Mouse (Mus musculus) midbrain, embryonic 12.5 days (tissue): ENCODE results near the gene 6030468B19Rik. TPM values are rescaled to one million over a fixed set of nuclear protein-coding genes. Genes with fewer than 3 reads are reported as not detected.

Experiments used
- ATAC-seq: fragments of 200-750 bp; cut with Nextera tagmentation; 2 replicates; pipeline ENCODE4 v1.8.0; 2017; ENCODE audit warnings: low read depth, moderate TSS enrichment, moderate library complexity; ENCODE audit not compliant: low FRiP score
- H3K27ac ChIP-seq: fragments of 300-500 bp; sonication (generic); replicated peaks from 2 replicates; pipeline ENCODE4 v1.5.1; 2016; ENCODE audit warnings: mild to moderate bottlenecking
- H3K27me3 ChIP-seq: fragments of 300-500 bp; sonication (generic); 2 replicates; pipeline ENCODE4 v1.6.1; 2016; ENCODE audit warnings: mild to moderate bottlenecking
- H3K36me3 ChIP-seq: fragments of 300-500 bp; sonication (generic); 2 replicates; pipeline ENCODE4 v1.6.1; 2016
- H3K4me1 ChIP-seq: fragments of 300-500 bp; sonication (generic); 2 replicates; pipeline ENCODE4 v1.6.1; 2016
- H3K4me2 ChIP-seq: fragments of 300-500 bp; sonication (generic); replicated peaks from 2 replicates; pipeline ENCODE4 v1.6.1; 2016; ENCODE audit warnings: mild to moderate bottlenecking, moderate library complexity
- H3K4me3 ChIP-seq: fragments of 300-500 bp; sonication (generic); 2 replicates; pipeline ENCODE4 v1.5.1; 2016; ENCODE audit warnings: mild to moderate bottlenecking
- H3K9ac ChIP-seq: fragments of 300-500 bp; sonication (generic); replicated peaks from 2 replicates; pipeline ENCODE4 v1.6.1; 2016; ENCODE audit warnings: mild to moderate bottlenecking, moderate library complexity
- H3K9me3 ChIP-seq: fragments of 300-500 bp; sonication (generic); 2 replicates; pipeline ENCODE4 v1.6.1; 2016; ENCODE audit warnings: mild to moderate bottlenecking
- WGBS: fragments of 180-500 bp; shearing (Covaris S2); methylation state at CpG from one replicate; pipeline ENCODE4 v1.1.7; 2016; 5-methylcytosine and 5-hydroxymethylcytosine counted together
- polyA plus RNA-seq: library from polyadenylated mRNA; unstranded; fragments of >200 nt; fragmentation: Nextera tagmentation; extraction: Ambion mirVana; gene quantifications from 2 replicates; pipeline ENCODE4 v1.2.1, GENCODE M21; 2016

6030468B19Rik gene
- polyA plus RNA-seq, 1 experiment from 2014 or later = 0.28 TPM

DNA sequence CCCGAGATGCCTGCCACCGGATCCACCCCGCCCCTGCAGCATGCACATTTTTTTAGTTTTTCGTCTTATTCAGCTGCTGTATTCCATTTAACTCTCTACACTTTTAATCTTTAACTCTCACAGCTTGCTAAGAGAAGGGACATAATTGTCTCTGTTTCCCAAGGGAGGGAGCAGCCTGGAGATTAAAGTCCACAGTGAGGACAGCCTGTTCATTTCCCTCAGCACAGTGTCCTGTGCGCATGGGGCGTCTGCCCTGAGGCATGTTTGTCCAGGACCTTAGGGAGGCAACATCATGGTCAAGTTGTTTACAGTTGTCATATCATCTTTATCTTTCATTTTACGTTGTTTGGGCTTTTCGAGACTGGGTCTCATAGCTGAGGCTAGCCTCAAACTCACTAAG is 36.6 kb downstream of the 6030468B19Rik start:
- H3K4me2 ChIP-seq = no peak overlapping the region
- no peak for ATAC-seq
- no peak overlapping the region for H3K4me3 ChIP-seq
- 93% methylated on average over 8 of the region's 8 CpGs for WGBS
- no peaks in the 10 kb centered on the region for H3K36me3 ChIP-seq
- H3K27ac ChIP-seq = no peak overlapping the region
- peaks cover 12% of the 10 kb centered on the region for H3K4me1 ChIP-seq
- no peaks in the 10 kb centered on the region for H3K9me3 ChIP-seq
- no peak overlapping the region for H3K9ac ChIP-seq
- H3K27me3 ChIP-seq = no peaks in the 10 kb centered on the region

DNA sequence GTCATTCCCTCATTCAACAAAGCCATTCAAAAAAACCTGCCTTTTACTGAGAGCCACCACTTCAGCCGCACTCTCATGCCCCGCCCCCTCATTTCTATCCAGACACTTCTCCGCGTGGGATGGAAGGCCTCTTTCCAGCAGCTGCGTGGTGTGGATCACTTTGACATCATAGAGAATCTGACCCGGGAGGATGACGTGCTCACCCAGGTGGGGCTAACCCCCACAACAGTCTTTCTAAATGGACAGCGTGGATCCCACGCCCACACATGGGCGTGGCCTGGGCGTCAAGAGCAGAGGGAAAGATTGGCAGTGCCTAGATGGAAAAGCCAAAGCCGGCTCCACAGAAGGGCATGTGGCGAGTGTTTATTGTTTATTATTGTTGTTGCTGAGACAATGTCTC is 38.8 kb downstream of the 6030468B19Rik start:
- peak; percentile 38; the same call in 1 of the 2 replicates for ATAC-seq

DNA sequence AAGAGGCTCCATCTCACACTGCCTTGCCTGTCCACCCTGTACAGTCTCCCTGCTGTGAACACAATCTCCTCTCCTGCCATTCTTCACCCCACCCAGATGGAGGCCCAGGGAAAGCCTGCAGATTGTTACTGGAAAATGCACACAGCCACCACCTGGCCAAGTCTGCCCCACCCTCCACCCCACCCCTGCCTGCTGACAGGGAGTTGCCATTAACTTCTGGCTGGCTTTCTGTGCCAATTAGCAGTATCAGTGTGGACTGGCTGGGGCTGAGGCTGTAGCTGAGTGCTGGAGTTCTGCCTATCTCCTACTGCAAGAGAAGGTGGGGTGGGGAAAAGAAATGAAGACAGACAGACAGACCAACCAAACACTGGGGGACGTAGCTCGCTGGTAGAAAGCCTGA is 41.1 kb downstream of the 6030468B19Rik start:
- Histone ChIP-seq H3K9me3 (no peaks in the 10 kb centered on the region), H3K4me2 (no peak overlapping the region), H3K4me3 (no peak overlapping the region), H3K4me1 (no peaks in the 10 kb centered on the region; the same call in 1 of the 2 replicates), H3K36me3 (no peaks in the 10 kb centered on the region), H3K9ac (no peak overlapping the region), H3K27me3 (no peaks in the 10 kb centered on the region), H3K27ac (no peak overlapping the region; the same call in 1 of the 2 replicates)
- ATAC-seq = no peak
- 60% methylated on average over 2 of the region's 2 CpGs for WGBS

More for the DNA sequence above, 38.8 kb downstream of the 6030468B19Rik start:
- Histone ChIP-seq H3K27me3 (no peaks in the 10 kb centered on the region), H3K36me3 (no peaks in the 10 kb centered on the region), H3K9ac (no peak overlapping the region), H3K27ac (no peak overlapping the region), H3K9me3 (no peaks in the 10 kb centered on the region), H3K4me1 (peaks cover 9% of the 10 kb centered on the region), H3K4me3 (0 out of 2 replicates have a peak overlapping the region, but pooled peaks have one; percentile 2), H3K4me2 (peak overlapping the region; percentile 32)
- WGBS = 34% methylated on average over 13 of the region's 13 CpGs

DNA sequence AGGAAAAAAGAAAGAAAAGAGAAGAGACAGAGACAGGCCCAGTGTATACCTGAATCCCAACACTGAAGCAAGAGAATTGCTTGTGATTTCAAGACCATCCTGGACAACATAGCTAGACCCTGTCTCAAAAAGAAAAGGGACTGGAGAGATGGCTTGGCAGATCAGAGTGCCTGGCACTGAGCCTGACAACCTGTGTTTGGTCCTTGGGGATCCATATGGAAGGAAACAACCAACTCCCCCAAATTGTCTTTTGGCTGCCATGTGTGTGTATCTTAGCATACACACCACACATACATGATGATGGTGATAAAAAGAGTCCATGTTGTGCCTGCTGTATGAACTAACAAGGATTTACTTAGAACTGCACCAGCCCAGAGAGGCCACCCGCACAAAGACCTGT is 41.6 kb downstream of the 6030468B19Rik start:
- H3K9ac ChIP-seq = no peak overlapping the region
- no peaks in the 10 kb centered on the region for H3K27me3 ChIP-seq
- no peak overlapping the region; the same call in 1 of the 2 replicates for H3K27ac ChIP-seq
- H3K36me3 ChIP-seq = no peaks in the 10 kb centered on the region
- no peaks in the 10 kb centered on the region for H3K9me3 ChIP-seq
- no peak for ATAC-seq
- no peak overlapping the region for H3K4me2 ChIP-seq
- WGBS = 92% methylated on average over 1 of the region's 1 CpGs
- no peaks in the 10 kb centered on the region; the same call in 1 of the 2 replicates for H3K4me1 ChIP-seq
- H3K4me3 ChIP-seq = no peak overlapping the region

DNA sequence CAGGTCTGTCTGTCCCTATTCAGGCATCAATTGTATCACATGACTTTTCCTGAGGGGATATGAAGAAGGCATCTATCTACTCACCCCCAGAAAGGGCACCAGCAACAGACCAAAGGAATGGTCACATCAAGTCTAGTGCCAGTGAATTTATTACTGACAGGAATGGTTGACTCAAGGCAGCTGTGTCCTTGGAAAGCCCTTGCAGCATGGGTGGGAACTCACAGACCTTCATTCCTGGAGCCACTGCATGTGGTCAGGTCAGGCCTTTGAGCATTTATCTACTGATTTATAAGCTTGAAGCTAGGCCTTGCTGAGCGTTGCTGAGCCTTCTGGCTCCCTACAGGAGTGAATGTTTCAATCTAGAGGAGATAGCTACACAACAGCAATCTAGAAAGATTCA is 43.5 kb downstream of the 6030468B19Rik start:
- no peak overlapping the region for H3K4me3 ChIP-seq
- H3K9me3 ChIP-seq = no peaks in the 10 kb centered on the region
- no peak overlapping the region for H3K9ac ChIP-seq
- ATAC-seq = no peak
- no peak overlapping the region for H3K4me2 ChIP-seq
- H3K36me3 ChIP-seq = no peaks in the 10 kb centered on the region
- WGBS = 72% methylated on average over 1 of the region's 1 CpGs
- no peaks in the 10 kb centered on the region for H3K27me3 ChIP-seq
- no peak overlapping the region for H3K27ac ChIP-seq
- no peaks in the 10 kb centered on the region; the same call in 1 of the 2 replicates for H3K4me1 ChIP-seq

DNA sequence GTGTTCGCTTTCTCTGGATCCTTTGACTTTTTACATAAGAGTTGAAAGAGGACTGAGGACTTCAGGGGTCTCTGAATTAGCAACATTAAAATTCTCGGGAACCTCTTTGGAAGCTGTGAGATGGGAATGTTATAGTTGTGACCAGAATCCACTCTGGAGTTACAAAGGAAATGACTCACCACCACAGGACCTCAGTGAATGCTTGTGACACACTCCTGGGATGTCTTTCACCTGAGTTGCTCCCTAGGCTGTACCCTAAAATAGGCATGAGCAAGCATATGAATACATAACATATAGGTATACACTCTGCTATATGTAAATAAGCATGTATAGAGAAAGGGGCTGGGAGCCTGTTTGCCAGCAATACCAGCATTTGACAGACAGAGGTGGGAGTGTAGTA is 46.0 kb downstream of the 6030468B19Rik start:
- H3K9ac ChIP-seq = no peak overlapping the region
- no peak overlapping the region for H3K27ac ChIP-seq
- no peaks in the 10 kb centered on the region for H3K9me3 ChIP-seq
- no peak for ATAC-seq
- H3K4me1 ChIP-seq = peaks cover 8% of the 10 kb centered on the region
- H3K36me3 ChIP-seq = no peaks in the 10 kb centered on the region
- H3K4me2 ChIP-seq = no peak overlapping the region
- H3K27me3 ChIP-seq = no peaks in the 10 kb centered on the region
- H3K4me3 ChIP-seq = no peak overlapping the region
- 91% methylated on average over 2 of the region's 2 CpGs for WGBS

DNA sequence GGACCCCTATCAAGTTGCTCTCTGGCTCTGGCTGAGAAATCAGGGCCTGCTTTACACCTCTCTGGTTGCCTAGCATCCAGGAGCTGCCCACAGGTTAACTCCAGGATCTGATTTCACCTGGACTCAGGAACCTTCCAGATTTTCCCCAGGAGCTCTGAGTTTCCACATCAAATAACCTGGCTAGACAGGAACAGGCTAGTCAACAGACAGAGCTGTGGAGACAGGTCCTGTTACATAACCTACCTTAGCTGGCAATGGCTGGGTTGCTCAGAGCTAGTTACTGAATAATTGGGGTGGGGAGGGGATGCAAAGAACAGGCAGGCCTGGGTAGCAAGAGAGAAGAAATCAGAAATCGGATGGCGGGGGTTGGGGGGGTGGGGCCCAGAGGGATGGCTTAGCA is 47.5 kb downstream of the 6030468B19Rik start:
- Histone ChIP-seq H3K4me2 (no peak overlapping the region), H3K9me3 (no peaks in the 10 kb centered on the region), H3K9ac (no peak overlapping the region), H3K27me3 (no peaks in the 10 kb centered on the region), H3K27ac (no peak overlapping the region), H3K36me3 (no peaks in the 10 kb centered on the region), H3K4me3 (no peak overlapping the region), H3K4me1 (peaks cover 17% of the 10 kb centered on the region)
- no peak for ATAC-seq
- 73% methylated on average over 2 of the region's 2 CpGs for WGBS

DNA sequence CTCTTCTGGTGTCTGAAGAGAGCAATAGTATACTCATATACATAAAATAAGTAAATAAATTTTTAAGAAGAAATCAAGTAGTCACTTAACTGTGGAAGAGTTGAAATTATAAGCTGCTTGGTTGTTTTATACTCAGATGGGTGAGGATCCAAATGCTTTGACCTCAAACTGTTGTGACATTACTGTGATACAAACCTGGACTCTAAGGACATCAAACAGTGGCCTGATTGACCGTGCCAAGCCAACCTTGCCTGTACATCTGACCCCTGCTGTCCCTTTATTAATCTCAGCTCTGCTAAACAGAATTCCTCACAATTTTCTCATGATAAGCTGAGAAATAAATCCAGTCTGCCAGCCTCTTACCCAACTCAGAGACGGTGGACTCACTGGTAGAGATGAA is 48.2 kb downstream of the 6030468B19Rik start:
- ATAC-seq = no peak
- Histone ChIP-seq H3K4me2 (no peak overlapping the region), H3K9me3 (no peaks in the 10 kb centered on the region), H3K27me3 (no peaks in the 10 kb centered on the region), H3K27ac (no peak overlapping the region), H3K36me3 (no peaks in the 10 kb centered on the region), H3K4me3 (no peak overlapping the region), H3K4me1 (peaks cover 23% of the 10 kb centered on the region), H3K9ac (no peak overlapping the region)
- WGBS = 84% methylated on average over 2 of the region's 2 CpGs

DNA sequence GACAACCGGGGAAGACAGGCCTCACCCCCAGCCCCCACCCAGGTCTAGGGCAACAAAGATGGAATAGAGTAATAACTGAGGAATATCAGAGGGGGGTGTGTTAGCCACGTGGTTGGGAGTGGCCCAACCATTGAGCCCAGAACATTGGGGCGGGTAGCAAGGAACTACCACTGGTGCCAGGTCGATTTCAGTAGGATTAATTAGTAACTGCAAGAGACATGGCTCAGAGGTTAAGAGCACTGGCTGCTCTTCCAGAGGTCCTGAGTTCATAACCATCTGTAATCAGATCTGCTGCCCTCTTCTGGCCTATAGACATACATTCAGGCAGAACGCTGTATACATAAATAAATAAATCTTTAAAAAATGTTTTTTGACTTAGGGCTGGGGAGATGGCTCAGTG is 49.2 kb downstream of the 6030468B19Rik start:
- no peak for ATAC-seq
- no peaks in the 10 kb centered on the region for H3K27me3 ChIP-seq
- H3K9me3 ChIP-seq = no peaks in the 10 kb centered on the region
- H3K9ac ChIP-seq = no peak overlapping the region
- WGBS = 51% methylated on average over 5 of the region's 5 CpGs
- no peak overlapping the region for H3K4me2 ChIP-seq
- H3K4me1 ChIP-seq = peaks cover 28% of the 10 kb centered on the region
- H3K36me3 ChIP-seq = peaks cover 1% of the 10 kb centered on the region; the same call in 1 of the 2 replicates
- no peak overlapping the region for H3K27ac ChIP-seq
- H3K4me3 ChIP-seq = no peak overlapping the region

DNA sequence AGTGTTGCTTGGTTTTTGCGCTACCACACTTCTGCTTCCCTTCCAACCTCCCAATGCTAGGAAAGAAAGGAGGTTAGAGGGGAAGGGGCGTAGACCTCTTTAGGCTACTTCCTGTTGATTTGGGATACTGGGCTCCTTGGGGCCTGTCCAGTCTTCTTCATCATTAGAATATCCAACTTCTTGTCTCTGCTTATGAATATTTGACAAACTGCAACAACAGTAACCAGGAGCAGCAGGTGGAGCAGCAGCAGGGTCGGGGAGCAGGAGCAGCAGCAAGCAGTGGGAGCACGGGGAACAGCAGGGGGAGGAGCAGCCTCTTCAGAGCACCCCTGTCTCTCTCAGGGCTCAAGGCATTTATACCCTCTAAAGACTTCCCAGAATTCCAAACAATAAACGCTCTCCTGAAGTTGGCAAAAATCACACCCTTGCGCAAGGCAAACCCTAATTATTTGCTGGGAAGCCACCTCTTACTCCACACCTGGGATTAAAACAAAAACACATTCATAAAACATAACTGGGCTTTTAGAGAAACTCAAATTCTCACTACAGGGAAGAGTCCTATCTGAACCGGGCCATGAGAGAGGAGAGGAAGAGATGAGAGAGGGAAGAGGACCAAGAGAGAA is 50.2 kb downstream of the 6030468B19Rik start:
- Histone ChIP-seq H3K4me1 (peaks cover 28% of the 10 kb centered on the region), H3K9me3 (no peaks in the 10 kb centered on the region), H3K4me2 (peak overlapping the region; percentile 85), H3K4me3 (peak overlapping the region; percentile 65; the same call in 1 of the 2 replicates), H3K36me3 (peaks cover 12% of the 10 kb centered on the region), H3K27me3 (no peaks in the 10 kb centered on the region), H3K27ac (peak overlapping the region; percentile 97), H3K9ac (peak overlapping the region; percentile 82)
- WGBS = 83% methylated on average over 7 of the region's 7 CpGs
- ATAC-seq = no peak

DNA sequence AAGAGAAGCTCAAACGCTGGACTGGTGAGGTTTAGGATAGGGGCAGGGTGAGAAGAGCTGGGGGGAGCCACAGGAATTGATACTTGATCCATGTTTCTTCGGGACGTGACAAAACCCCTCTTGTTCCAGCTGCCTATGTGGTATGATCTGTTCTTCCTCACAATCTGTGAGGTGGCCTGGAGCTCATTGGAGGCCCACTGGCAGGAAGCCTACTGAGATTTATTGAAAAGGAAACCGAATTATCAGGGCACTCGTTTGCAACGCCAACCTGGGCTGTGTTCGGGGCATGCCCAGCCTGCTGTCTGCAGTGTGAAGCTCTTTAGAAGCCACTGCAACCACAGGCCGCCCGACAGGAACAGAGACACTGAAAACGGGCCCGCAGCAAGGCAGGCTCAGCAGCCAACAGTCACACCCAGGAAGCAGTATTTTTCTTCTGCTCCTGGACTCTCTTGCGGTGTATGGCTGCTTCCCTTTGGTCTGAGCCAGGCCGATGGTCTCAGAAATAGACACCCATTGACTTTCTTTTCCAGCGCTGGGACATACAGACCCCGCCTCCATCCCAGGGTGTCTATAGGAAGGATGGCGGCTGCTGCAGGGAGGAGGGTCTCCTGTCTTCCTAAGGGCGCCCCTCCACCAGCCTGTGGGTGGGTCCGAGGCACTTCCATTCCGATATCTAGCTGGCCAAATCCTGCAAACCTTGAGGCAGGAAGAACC is 51.0 kb downstream of the 6030468B19Rik start:
- Histone ChIP-seq H3K9ac (peak overlapping the region; percentile 82), H3K4me2 (peak overlapping the region; percentile 85), H3K27ac (peak overlapping the region; percentile 97), H3K9me3 (no peaks in the 10 kb centered on the region), H3K36me3 (peaks cover 19% of the 10 kb centered on the region), H3K27me3 (no peaks in the 10 kb centered on the region), H3K4me1 (peaks cover 28% of the 10 kb centered on the region), H3K4me3 (peak overlapping the region; percentile 65)
- WGBS = 10% methylated on average over 19 of the region's 19 CpGs
- peak; percentile 83 for ATAC-seq

DNA sequence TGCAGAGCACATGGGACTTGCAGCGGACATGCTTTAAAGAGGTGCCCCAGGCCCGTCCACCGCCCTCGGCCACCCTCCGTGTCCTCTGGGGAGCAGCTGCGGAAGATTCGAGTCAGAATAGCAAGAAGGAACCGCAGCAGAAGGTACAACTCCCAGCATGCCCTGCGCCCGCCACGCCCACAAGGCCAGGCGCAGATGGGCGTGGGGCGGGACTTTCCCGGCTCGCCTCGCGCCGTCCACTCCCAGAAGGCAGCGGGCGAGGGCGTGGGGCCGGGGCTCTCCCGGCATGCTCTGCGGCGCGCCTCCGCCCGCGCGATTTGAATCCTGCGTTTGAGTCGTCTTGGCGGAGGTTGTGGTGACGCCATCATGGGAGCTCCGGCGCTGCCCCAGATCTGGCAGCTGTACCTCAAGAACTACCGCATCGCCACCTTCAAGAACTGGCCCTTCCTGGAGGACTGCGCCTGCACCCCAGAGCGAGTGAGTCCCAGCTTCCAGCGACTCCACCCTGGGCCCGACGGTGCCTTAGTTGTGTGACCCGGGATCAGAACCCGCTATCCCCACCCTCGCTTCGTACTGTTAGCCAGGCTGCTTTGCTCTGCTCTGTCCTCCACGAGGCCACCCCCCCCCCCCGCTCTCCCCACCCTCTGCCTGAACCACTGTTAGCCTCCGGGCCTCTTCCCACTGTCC is 51.7 kb downstream of the 6030468B19Rik start, which contains the start of gene Birc5:
Gene Birc5, plus strand, starts transcription at position 267 of the 687 bp plus-strand sequence.
- H3K27me3 ChIP-seq = no peaks in the 10 kb centered on the region
- H3K4me2 ChIP-seq = peak within 1 kb of the TSS; percentile 85
- peak within 1 kb of the TSS; percentile 97 for H3K27ac ChIP-seq
- peaks cover 28% of the 10 kb centered on the region for H3K4me1 ChIP-seq
- peak; percentile 94 for ATAC-seq
- no peaks in the 10 kb centered on the region for H3K9me3 ChIP-seq
- H3K36me3 ChIP-seq = peaks cover 25% of the 10 kb centered on the region
- WGBS = under 1% methylated on average over 51 of the region's 51 CpGs
- peak within 1 kb of the TSS; percentile 65 for H3K4me3 ChIP-seq
- peak within 1 kb of the TSS; percentile 82 for H3K9ac ChIP-seq
